Mouse (Mus musculus) lung, embryonic 16.5 days (tissue): ENCODE data around the gene Gba2. TPM values are rescaled to one million over a fixed set of nuclear protein-coding genes. Genes with fewer than 3 reads are reported as not detected.
A peak's percentile ranks its signal among the peaks of the same experiment; 100 is the strongest.

Experiments used
- ATAC-seq: fragments of 200-750 bp; cut with Nextera tagmentation; 2 replicates; pipeline ENCODE4 v1.8.0; 2017; ENCODE audit warnings: low read depth, mild to moderate bottlenecking, moderate library complexity
- H3K27ac ChIP-seq: fragments of 300-500 bp; sonication (generic); 2 replicates; pipeline ENCODE4 v1.5.1; 2014; ENCODE audit warnings: mild to moderate bottlenecking, control low read depth, low read length
- H3K27me3 ChIP-seq: fragments of 300-500 bp; sonication (generic); 2 replicates; pipeline ENCODE4 v1.6.1; 2014; ENCODE audit warnings: low read depth, low read length, mixed read lengths; ENCODE audit not compliant: control insufficient read depth, insufficient read depth
- H3K36me3 ChIP-seq: fragments of 300-500 bp; sonication (generic); 2 replicates; pipeline ENCODE4 v1.6.1; 2014; ENCODE audit warnings: low read length; ENCODE audit not compliant: control insufficient read depth, insufficient read depth
- H3K4me1 ChIP-seq: fragments of 300-500 bp; sonication (generic); replicated peaks from 2 replicates; pipeline ENCODE4 v1.6.1; 2014; ENCODE audit warnings: low read length, mixed read lengths; ENCODE audit not compliant: control insufficient read depth, insufficient read depth
- H3K4me2 ChIP-seq: fragments of 300-500 bp; sonication (generic); 2 replicates; pipeline ENCODE4 v1.6.1; 2014; ENCODE audit warnings: low read depth, low read length, control low read depth
- H3K4me3 ChIP-seq: fragments of 300-500 bp; sonication (generic); 2 replicates; pipeline ENCODE4 v1.5.1; 2014; ENCODE audit warnings: mild to moderate bottlenecking, low read length, control low read depth
- H3K9ac ChIP-seq: fragments of 300-500 bp; sonication (generic); 2 replicates; pipeline ENCODE4 v1.6.1; 2014; ENCODE audit warnings: low read length, control low read depth
- H3K9me3 ChIP-seq: fragments of 300-500 bp; sonication (generic); 2 replicates; pipeline ENCODE4 v1.6.1; 2016; ENCODE audit warnings: low read length; ENCODE audit not compliant: control insufficient read depth
- WGBS: fragments of 180-500 bp; shearing (Covaris S2); extraction: QIAGEN DNeasy Blood & Tissue Kit; methylation state at CpG from one replicate; pipeline ENCODE4 v1.1.7; 2014; 5-methylcytosine and 5-hydroxymethylcytosine counted together
- polyA plus RNA-seq: library from polyadenylated mRNA; unstranded; fragments of >200 nt; fragmentation: Nextera tagmentation; extraction: Ambion mirVana; gene quantifications from 2 replicates; pipeline ENCODE4 v1.2.1, GENCODE M21; 2015

Gba2 gene
- polyA plus RNA-seq = 21.0 and 21.3 TPM in 2 replicates

GRCm38 (mm10) chr4:43578376-43579204, at the start of gene Gba2, which contains the start of gene Rgp1:
Gene Gba2 (minus strand): TSS chr4:43578873.
Gene Rgp1 (plus strand): TSS chr4:43578715.
- under 1% methylated on average over 69 of the region's 76 CpGs for WGBS
- peak; percentile 98 for ATAC-seq
- H3K36me3 ChIP-seq = peaks cover 24% of the 10 kb centered on the region
- peak within 1 kb of the TSS; percentile 74 for H3K4me3 ChIP-seq
- H3K9ac ChIP-seq = peak within 1 kb of the TSS; percentile 90
- peak within 1 kb of the TSS; percentile 89 for H3K27ac ChIP-seq
- peak within 1 kb of the TSS; percentile 93 for H3K4me2 ChIP-seq
- peaks cover 24% of the 10 kb centered on the region for H3K4me1 ChIP-seq
- no peaks in the 10 kb centered on the region for H3K9me3 ChIP-seq
- no peaks in the 10 kb centered on the region for H3K27me3 ChIP-seq

- Histone ChIP-seq H3K27ac (no peak overlapping the region), H3K9ac (no peak overlapping the region), H3K9me3 (peaks cover 6% of the 10 kb centered on the region), H3K27me3 (no peaks in the 10 kb centered on the region), H3K36me3 (no peaks in the 10 kb centered on the region), H3K4me1 (no peaks in the 10 kb centered on the region), H3K4me3 (no peak overlapping the region), H3K4me2 (no peak overlapping the region)
- WGBS = 63% methylated on average over 4 of the region's 4 CpGs
- no peak for ATAC-seq
Measured at GRCm38 (mm10) chr4:43620146-43620778, 41.6 kb upstream of the Gba2 start.

- no peak overlapping the region for H3K4me2 ChIP-seq
- no peaks in the 10 kb centered on the region for H3K36me3 ChIP-seq
- no peak overlapping the region for H3K27ac ChIP-seq
- peak; percentile 59; the same call in 1 of the 2 replicates for ATAC-seq
- 38% methylated on average over 3 of the region's 3 CpGs for WGBS
- H3K27me3 ChIP-seq = no peaks in the 10 kb centered on the region
- H3K4me3 ChIP-seq = no peak overlapping the region
- no peaks in the 10 kb centered on the region for H3K4me1 ChIP-seq
- no peaks in the 10 kb centered on the region for H3K9me3 ChIP-seq
- H3K9ac ChIP-seq = no peak overlapping the region
Measured at GRCm38 (mm10) chr4:43613060-43613730, 34.5 kb upstream of the Gba2 start.

GRCm38 (mm10) chr4:43612534-43612933, 33.9 kb upstream of the Gba2 start:
- Histone ChIP-seq H3K4me3 (no peak overlapping the region), H3K27me3 (no peaks in the 10 kb centered on the region), H3K9me3 (no peaks in the 10 kb centered on the region), H3K9ac (no peak overlapping the region), H3K27ac (no peak overlapping the region), H3K36me3 (no peaks in the 10 kb centered on the region), H3K4me1 (no peaks in the 10 kb centered on the region), H3K4me2 (no peak overlapping the region)
- 50% methylated on average over 10 of the region's 10 CpGs for WGBS
- ATAC-seq = no peak

- ATAC-seq = no peak
- Histone ChIP-seq H3K4me3 (no peak overlapping the region), H3K4me2 (no peak overlapping the region), H3K27ac (no peak overlapping the region), H3K9ac (peak overlapping the region; percentile 18; the same call in 1 of the 2 replicates), H3K9me3 (no peaks in the 10 kb centered on the region), H3K36me3 (no peaks in the 10 kb centered on the region), H3K4me1 (no peaks in the 10 kb centered on the region), H3K27me3 (no peaks in the 10 kb centered on the region; the same call in 1 of the 2 replicates)
- 51% methylated on average over 9 of the region's 9 CpGs for whole genome bisulfite sequencing
Measured at GRCm38 (mm10) chr4:43604751-43605685, 26.3 kb upstream of the Gba2 start.

GRCm38 (mm10) chr4:43604099-43604498, 25.4 kb upstream of the Gba2 start:
- no peaks in the 10 kb centered on the region for H3K9me3 ChIP-seq
- H3K9ac ChIP-seq = no peak overlapping the region
- no peaks in the 10 kb centered on the region for H3K4me1 ChIP-seq
- H3K4me3 ChIP-seq = no peak overlapping the region
- no peak overlapping the region for H3K27ac ChIP-seq
- ATAC-seq = no peak
- no peaks in the 10 kb centered on the region for H3K36me3 ChIP-seq
- H3K4me2 ChIP-seq = no peak overlapping the region
- WGBS = 36% methylated on average over 3 of the region's 3 CpGs
- no peaks in the 10 kb centered on the region; the same call in 1 of the 2 replicates for H3K27me3 ChIP-seq

- Histone ChIP-seq H3K27ac (no peak overlapping the region), H3K36me3 (no peaks in the 10 kb centered on the region), H3K9ac (no peak overlapping the region), H3K4me3 (no peak overlapping the region), H3K27me3 (no peaks in the 10 kb centered on the region; the same call in 1 of the 2 replicates), H3K4me1 (no peaks in the 10 kb centered on the region), H3K4me2 (no peak overlapping the region), H3K9me3 (no peaks in the 10 kb centered on the region)
- ATAC-seq = no peak
- 66% methylated on average over 9 of the region's 9 CpGs for WGBS
Measured at GRCm38 (mm10) chr4:43600195-43600934, 21.7 kb upstream of the Gba2 start.
